Mouse (Mus musculus): ENCODE measurements around the gene Lrrc4b.

DNA sequence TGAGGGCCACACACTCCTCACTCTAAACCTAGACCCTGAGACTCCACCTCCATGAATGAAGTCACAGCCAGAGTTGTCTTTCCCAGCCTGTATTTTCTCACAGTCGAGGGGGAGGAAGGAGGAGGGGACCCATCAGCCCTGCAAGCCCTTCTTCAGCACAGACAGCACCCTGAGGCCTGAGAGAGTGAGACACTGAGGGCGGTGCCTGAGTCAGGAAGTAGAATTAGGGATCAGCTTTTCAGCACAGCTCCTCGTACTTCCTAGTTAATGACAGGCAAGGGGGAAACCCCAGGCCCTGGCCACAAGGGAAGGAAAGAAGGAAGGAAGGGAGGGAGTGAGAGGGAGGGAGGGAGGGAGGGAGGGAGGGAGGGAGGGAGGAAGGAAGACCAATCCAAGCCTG lies 24.4 kb downstream of the Lrrc4b start:
- TF ChIP-seq EP300 (optimal IDR thresholded peaks at IDR 0.05) (no peak), CTCF (IDR thresholded peaks at IDR 0.05; ENCODE audit: low read depth) (no peak)
